Mouse (Mus musculus) left cerebral cortex, postnatal 10 days (tissue): ENCODE data around the gene Fbxl5. TPM values are rescaled to one million over a fixed set of nuclear protein-coding genes. Genes with fewer than 3 reads are reported as not detected.
A peak's percentile ranks its signal among the peaks of the same experiment; 100 is the strongest.

Experiments used
- DNase-seq, 2 experiments: peaks; one replicate each; pipeline ENCODE4 v3.0.0; 2021 to 2022; ENCODE audit warnings: low spot score in 2 of 2, mixed read lengths in 1 of 2; ENCODE audit errors: extremely low spot score in 1 of 2
- intact Hi-C: fragments of 180-260 bp; cut with DNase I; formaldehyde crosslinking; loops from one replicate; pipeline ENCODE4 v1.15.1; 2025
- total RNA-seq, 2 experiments: library from RNA; stranded (reverse); gene quantifications; 2 replicates each; pipeline ENCODE4 v1.2.3; 2021

The Fbxl5 gene
- total RNA-seq, 2 experiments from 2014 or later: 82.9 TPM

DNA sequence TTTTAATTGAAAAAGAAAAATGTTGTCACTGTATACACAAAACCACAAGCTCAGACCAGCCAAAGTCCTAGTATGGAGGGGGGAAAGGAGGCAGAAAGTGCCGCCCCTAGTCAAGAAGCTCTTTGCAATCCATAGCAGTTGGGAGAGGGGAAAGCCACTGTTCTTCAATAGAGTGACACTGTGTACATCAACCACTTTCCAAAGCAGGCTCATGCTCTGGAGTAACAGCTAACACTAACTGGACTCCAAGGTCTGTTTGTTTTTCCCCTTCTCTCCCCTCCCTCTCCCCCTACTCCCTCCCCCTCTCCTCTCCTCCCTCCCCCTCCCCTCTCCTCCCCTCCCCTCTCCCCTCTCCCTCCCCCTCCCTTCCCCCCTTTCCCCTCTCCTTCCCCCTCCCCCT, 20.7 kb downstream of the Fbxl5 start:
- intact Hi-C loops: no loop called here

DNA sequence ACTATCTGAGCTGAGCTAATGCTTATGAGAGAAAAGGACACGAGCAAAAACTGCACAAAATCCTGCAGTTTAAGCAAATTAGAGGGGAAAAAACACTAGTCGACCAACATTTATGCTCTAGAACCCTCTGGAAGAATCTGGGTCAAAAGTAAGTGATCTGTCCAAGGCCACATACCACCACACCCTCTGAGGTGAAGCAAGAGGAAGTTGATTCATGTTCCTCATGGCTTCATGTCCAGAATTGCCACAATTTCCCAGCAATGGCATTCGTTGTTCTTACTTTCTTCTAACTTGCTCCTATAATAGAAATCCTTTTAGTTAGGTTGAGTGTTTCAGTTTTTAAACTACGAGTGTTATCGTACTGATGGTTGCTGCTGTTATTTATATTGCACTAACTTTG, 21.9 kb downstream of the Fbxl5 start:
- no peak for DNase-seq
- intact Hi-C loops: no loop called here

More for the DNA sequence above, 20.7 kb downstream of the Fbxl5 start:
- DNase-seq: no peak

DNA sequence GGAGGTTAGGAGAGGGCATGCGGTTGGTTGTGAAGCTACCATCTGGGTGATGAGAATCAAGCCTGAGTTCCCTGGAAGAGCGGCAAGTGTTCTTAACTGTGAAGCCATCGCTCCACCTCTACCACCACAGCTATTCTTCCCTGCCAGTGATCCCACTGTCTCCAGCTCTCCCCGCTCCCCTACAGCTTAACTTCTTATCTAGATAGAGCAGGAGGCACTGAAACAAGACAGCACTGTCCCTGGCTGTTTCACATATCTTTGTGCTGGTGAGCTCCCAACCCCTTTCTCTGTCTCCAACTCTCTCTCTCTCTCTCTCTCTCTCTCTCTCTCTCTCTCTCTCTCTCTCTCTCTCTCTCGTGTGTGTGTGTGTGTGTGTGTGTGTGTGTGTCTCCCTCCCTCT, 29.1 kb downstream of the Fbxl5 start:
- intact Hi-C loops: no loop called here
- no peak for DNase-seq

DNA sequence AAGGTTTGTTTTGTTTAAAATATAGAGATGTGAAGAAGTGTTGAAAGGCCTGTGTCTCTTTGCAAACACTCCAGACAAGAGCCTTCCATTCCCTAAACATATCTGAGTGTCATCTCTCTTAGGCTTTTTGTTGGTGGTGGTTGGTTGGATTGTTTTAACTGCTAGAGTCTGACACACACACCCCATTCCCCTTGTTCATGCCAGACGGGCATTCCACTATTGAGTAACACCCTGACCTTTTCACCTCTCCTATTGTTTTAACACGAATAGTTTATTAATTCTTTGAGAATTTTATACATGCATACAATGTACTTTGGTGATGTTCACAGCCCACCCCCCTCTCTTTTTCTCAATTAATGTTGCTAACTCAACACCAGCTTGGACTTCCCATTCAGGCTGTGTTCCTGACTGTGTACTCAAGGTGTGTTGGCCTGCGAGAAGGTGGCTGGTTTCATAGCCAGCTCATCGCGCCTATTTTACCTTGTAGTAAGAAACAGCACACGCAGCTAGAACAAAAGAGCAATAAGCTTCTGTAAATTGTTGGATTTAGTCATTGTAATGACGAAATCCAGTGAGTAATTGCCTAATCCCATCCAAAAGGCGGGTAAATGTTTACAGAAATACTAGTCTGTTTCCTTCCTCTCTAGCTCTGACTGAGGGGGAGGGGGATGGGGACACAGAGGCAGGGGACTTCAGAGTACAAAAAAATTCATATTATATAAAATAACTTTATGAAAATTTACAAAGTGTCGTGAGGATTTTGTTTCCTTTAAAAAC, 33.3 kb downstream of the Fbxl5 start:
- intact Hi-C loops: no loop called here

GRCm38 (mm10) chr5:43786607-43787006, 34.8 kb downstream of the Fbxl5 start:
- DNase-seq: no peak
- intact Hi-C loops: no loop called here

More for the DNA sequence above, 33.3 kb downstream of the Fbxl5 start:
- no peak for DNase-seq

GRCm38 (mm10) chr5:43783996-43784395, 37.4 kb downstream of the Fbxl5 start:
- intact Hi-C loops: no loop called here
- DNase-seq: no peak

DNA sequence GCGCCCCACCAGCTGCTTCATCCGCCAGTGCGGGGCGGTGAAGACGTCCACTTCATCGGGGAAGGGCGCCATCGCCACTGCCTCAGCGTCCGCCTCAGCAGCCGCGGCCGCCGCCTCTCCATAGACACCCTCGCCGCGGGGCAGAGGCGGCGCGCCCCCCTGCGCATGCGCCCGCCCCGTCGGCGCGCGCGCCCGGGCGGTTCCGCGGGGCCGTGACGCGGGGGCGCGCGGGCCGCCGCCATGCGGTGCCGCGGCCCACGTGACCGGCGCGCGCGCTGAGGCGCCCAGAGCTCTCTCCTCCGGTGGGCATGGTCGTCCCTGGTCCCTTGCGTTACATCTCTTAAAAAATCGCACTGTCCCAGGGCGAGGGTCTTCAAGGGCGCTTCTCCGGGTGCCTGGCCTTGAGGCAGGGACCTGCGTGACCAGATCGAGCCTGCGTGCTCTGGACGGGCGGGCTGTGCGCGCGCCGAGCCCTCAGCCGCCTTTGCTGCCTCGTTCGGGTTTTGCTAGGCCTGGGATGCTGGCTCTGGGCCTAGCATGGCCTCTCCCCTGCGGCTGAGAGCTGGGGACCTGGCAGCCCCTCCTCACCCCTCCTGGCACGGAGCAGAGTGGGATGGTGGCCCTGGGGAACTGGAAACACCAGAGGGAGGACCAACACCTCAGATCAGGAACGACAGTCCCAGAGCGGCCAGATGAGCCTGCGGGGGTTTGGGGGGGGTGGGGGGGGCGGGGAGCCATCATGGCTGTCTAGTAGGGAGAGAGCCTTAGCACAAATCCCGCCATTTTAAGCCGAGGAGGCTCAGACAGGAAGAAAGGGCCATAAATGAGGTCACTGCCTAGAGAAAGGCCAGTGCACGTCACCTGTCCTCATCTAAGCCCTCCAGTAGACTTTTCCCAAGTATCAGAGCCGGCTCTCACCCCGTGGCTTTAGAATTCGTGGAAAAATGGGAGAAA, 39.2 kb downstream of the Fbxl5 start:
- intact Hi-C loops: no loop called here
- DNase-seq: peak; percentile 66 to 87

GRCm38 (mm10) chr5:43781423-43781976, 39.9 kb downstream of the Fbxl5 start:
- no peak for DNase-seq
- intact Hi-C loops: no loop called here

DNA sequence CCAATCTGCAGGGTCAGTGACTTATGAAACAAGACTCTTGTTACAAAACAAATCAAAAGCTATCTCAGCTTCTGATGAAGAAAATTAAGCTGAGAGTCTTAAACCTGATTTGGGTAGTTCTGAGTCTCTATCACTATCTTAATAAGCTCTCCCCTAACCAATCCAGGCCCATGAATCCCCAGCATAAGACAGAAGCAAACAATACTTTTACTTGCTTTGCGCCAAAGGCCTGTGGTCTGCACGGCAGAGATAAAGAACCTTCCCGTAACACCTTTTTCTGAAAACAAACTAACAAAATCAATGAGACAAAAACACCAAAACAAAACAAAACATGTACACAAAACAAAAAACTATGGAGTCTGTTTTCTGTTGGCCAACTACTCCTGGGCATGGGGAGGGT, 42.9 kb downstream of the Fbxl5 start:
- no peak for DNase-seq
- intact Hi-C loops: no loop called here

GRCm38 (mm10) chr5:43776993-43777392, 44.4 kb downstream of the Fbxl5 start:
- no peak for DNase-seq
- intact Hi-C loops: no loop called here

DNA sequence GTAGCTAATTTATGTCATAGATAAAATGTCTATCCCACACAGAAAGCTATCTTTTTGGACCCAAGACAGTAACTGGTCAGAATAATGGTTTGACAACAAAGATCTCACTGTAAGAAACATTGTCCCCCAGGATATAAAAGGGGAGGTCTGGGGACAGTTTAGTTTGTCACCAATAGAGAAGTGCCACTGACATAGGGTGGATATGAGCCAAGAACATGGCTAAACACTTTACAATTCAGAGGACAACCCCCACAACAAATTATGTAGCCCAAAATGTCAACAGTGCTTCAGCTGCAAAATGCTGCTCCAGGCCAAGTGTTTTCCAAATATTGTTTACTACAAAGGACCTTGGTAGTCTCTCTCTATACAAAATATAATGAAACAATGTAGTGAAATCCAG, 45.0 kb downstream of the Fbxl5 start:
- intact Hi-C loops: no loop called here
- DNase-seq: no peak

- intact Hi-C loops: no loop called here
- no peak for DNase-seq
Observed at GRCm38 (mm10) chr5:43771555-43771954, 49.9 kb downstream of the Fbxl5 start.

GRCm38 (mm10) chr5:43770618-43771354, 50.7 kb downstream of the Fbxl5 start:
- DNase-seq: no peak
- intact Hi-C loops: no loop called here

DNA sequence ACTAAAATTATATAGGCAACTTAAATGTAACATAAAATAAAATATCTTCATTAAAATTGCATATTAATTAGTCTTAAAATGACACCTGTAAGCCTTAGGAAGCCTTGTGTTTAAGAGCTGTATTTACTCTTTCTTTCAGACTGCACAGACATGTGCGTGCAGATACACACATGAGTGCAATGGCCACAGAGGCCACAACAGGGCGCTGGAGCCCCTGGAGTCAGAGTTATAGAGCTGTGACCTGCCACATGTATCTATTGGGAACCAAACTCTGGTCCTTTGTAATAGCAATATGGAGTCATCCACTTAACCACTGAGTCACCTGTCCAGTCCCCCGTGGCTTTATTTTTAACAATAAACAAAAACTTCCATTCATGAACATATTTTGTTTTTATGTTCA, 72.3 kb downstream of the Fbxl5 start:
- intact Hi-C loops: no loop called here
- DNase-seq: no peak

DNA sequence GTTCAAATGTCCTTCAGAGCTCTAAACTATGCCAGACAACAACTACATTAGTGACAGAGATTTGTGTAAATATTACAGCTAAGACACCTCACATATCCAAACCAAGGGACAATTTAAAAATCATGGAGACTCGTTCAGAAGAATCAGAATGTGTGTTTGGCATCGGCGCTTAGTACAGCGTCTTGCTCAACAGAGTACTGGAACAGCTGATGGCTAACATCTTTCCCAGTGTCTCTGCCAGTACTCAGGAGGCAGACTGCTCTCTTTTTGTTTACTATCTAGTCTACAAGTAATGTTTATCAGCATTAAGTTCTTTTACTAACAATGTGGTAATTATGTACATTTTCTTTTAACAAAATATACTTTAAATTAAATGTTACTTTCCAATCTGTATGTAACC, 73.4 kb downstream of the Fbxl5 start:
- DNase-seq: no peak
- intact Hi-C loops: no loop called here

- intact Hi-C loops: no loop called here
- no peak for DNase-seq
Observed at GRCm38 (mm10) chr5:43745156-43745555, 76.3 kb downstream of the Fbxl5 start.

GRCm38 (mm10) chr5:43744187-43744586, 77.3 kb downstream of the Fbxl5 start:
- no peak for DNase-seq
- intact Hi-C loops: no loop called here

GRCm38 (mm10) chr5:43732381-43732780, 89.1 kb downstream of the Fbxl5 start:
- intact Hi-C loops: no loop called here
- DNase-seq: peak in 1 of 2 experiments; percentile 30
